In the genomic region with DNA sequence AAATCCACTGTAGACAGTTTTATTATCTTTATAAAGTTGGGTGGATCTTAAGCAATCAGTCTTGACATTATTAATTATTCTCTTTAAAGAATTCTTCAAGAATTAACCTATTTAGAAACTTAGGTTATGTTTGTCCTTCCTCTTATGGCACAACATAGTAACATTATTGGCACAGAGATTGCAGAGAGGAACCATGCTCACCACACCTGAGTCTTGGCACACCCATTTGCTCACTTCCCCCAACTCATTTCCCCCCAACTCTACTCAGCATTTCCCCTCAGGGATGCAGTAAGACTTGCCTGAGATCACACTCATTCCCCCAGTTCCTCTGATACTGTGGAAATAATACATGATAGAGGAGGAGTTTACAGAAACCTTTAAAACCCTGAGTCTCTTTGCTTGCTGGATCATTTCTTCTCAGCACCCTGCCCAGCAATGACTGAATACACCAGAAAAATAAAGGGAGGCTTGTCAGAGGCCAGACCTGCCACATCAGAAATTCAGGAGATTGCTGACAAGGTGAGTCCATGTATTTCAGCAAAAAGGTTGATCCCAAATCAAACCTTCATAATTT, we compare ENCODE assay signal across 17 mouse cellular contexts. TPM values are rescaled to one million over a fixed set of nuclear protein-coding genes. Genes with fewer than 3 reads are reported as not detected.
"Had no signal": no experiment of that assay in that cellular context is flagged by ENCODE, and none has a peak within 500 bp of the region (broad histone marks: within the 10 kb centered on the region; RNA-seq: fewer than 3 reads in every experiment).

Stfa2l1 (plus strand) TSS at position 410 of the 574 bp plus-strand sequence.

- H3K4me2 ChIP-seq: limb, embryonic 15.5 days; lung, embryonic 14.5 days; midbrain, embryonic 13.5 days had no signal

- H3K4me1 ChIP-seq: limb, embryonic 15.5 days; midbrain, embryonic 13.5 days had no signal

- DNase-seq: kidney, adult 8-10 months; kidney, postnatal 25 days; lung, embryonic 14.5 days; lung, postnatal 14 days; retina, postnatal 1 day; thymus, adult 18-20 months; thymus, postnatal 14 days had no signal

- H3K27me3 ChIP-seq: limb, embryonic 15.5 days; midbrain, embryonic 13.5 days had no signal

- H3K4me3 ChIP-seq: left cerebral cortex, adult 2 months; limb, embryonic 15.5 days; midbrain, embryonic 13.5 days; myocyte had no signal

- H3K9ac ChIP-seq: limb, embryonic 15.5 days; lung, embryonic 14.5 days; midbrain, embryonic 13.5 days had no signal

- H3K27ac ChIP-seq: left cerebral cortex, adult 2 months; limb, embryonic 15.5 days; midbrain, embryonic 13.5 days had no signal

- H3K36me3 ChIP-seq: limb, embryonic 15.5 days; midbrain, embryonic 13.5 days had no signal

- ATAC-seq: inflammation-experienced regulatory T-cells, adult 6 months; intestine, postnatal 0 days; midbrain, embryonic 13.5 days had no signal

- H3K9me3 ChIP-seq: limb, embryonic 15.5 days; midbrain, embryonic 13.5 days had no signal

RNA-seq across cellular contexts. Expression of gene Stfa2l1, which starts in this region (rescaled TPM):
- total RNA-seq: layer of hippocampus, postnatal 25 days; left cerebral cortex, adult 2 months; left cerebral cortex, postnatal 25 days had no signal
- polyA plus RNA-seq: inflammation-experienced regulatory T-cells, adult 6 months; limb, embryonic 11.5 days; lung, embryonic 14.5 days; myocyte; neural tube, embryonic 11.5 days had no signal
